Mouse (Mus musculus) urinary bladder, postnatal 4 days (tissue): ENCODE data around the gene Rlim.
A peak's percentile ranks its signal among the peaks of the same experiment; 100 is the strongest.

Experiments
- DNase-seq, 2 experiments: peaks; one replicate each; pipeline ENCODE4 v3.0.0; 2021 to 2022; ENCODE audit warnings: low spot score in 2 of 2

Rlim gene

DNA sequence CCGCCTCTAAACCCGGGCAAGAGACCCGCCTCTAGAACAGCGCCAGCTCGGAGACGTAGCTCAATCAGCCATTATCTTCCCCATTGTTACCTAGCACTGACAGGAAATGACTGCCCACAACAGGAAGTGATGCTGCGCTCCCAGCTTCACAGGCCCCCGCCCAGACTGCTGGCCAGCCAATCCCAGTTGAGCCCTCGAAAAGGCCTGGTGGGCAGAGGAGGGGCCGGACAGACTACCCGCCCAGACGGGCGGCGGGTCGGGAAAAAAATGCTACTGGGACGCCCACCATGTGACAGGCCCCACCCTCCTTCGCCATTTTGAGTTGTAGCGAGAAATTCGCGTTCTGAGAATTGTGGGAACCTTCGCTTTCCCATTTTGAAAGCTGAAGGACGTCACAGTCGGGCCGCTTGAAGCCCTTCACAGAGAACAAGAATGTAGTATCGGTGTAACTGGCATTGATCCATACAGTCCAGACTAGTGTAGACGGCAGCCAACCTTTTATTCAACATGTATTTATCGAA is at the start of gene Rlim:
Gene Rlim, minus strand, starts transcription at position 116 of the 521 bp plus-strand sequence.
- peak; percentile 89 to 90 for DNase-seq

DNA sequence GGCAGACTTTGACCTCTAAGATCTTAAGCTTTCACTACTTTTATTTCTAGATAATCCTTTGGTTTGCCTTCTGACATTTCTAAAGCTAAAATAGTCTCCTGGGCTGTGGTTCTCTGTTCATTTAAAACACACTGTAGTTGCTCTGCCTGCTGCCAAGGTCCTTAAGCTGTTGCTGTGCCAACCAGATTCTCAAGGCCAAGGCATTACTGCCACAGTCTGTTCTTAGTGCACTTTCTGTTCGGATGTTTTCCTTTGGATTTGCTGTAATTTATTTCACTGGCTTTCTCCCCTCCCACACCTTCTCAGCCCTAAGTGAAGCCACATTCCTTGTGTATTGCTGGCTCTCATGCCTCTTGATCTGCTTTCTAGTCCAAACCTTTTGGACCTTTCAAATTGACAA is 36.1 kb upstream of the Rlim start:
- DNase-seq, result no peak

DNA sequence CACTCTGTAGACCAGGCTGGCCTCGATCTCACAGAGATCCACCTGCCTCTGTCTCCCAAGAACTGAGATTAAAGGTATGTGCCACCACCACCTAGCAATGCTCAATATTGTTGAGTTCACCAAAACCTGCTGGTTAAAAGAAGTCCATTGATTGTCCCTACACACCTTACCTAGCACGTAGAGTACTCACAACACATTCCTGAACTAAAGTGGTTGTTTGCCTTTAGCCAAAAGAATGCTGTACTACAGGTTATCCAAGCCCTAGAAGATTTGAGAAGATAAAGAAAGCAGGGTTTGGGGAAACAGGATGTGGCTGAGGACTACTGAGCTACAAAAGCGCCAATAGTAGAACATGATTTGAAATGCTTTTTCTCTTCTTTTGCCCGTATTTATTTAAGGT is 34.0 kb upstream of the Rlim start:
- no peak for DNase-seq

DNA sequence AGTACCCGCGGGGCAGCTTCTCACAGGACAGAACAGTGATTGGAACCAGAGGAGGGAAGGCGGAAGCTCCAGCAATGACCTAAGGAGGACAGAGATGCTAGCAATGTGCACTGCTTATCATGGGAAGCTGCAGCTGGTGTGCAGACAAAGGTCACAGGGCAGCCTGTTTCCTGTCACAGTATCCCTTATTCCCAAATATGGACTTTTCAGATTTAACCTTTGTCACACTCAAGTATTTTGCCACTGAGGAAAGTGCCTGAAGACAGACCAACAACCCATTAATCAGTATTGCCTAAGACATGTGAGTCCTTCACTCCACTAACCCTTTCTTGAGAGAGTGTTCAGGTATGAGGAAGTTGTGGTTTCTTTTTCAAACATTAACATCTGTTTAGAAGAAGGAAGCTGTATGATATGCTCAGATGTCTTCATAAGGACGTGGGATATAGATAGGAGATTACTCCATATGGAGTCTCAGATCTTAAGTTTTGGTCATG is 32.3 kb upstream of the Rlim start:
- no peak for DNase-seq

DNA sequence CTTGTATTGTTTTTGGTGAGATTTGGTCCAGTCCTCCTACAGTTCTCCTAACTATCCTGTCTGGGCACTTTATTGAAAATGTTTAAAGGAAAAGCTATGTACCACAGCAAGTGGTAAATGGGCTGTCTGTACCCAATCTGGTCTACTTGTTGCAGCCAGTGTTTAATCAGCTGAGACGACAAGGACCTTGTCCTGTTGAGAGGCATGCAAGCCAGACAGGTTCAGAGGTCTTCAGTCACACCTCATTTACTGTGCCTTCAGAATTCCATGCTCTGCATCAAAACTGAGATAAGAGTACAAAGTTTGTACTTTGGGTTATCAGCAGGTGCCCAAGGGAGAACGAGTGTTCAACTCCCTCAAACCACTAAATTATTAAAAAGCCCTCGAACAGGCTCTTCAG is 13.7 kb upstream of the Rlim start:
- DNase-seq, result no peak

DNA sequence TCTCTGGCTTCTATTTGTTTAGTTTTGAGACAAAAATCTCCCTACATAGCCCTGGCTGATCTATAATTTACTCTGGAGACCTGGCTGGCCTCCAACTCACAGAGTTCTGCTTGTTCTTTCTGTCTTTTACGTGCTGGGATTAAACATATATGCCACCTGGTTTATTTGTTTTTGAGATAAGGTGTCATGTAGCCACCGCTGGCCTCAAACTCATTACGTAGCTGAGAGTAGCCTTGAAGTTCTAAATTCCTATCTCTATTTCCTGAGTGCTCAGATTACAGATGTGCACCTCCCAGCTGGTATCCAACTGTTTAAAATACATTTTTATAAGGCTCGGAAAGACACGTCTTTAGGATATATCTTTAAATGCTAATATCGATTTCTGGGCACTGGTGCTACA is 12.8 kb upstream of the Rlim start:
- DNase-seq, result no peak

DNA sequence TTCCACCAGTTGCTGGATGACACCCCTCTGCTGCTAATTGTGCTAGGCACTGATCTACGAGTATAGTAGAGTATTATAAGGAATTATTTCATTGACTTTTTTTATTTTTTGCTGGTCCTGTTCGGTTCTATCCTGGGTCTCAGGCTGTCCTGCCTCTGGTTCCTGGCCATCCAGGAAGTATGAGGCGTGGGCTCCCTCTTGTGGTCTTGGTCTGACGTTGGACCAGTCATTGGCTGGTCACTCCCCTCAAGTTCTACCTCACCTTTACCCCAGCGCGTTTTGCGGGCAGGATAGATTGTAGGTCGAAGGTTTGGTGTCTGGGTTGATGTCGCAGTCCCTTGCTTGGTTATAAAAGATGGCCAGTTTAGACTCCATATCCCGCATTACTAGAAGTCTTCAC is 10.6 kb upstream of the Rlim start:
- no peak for DNase-seq

DNA sequence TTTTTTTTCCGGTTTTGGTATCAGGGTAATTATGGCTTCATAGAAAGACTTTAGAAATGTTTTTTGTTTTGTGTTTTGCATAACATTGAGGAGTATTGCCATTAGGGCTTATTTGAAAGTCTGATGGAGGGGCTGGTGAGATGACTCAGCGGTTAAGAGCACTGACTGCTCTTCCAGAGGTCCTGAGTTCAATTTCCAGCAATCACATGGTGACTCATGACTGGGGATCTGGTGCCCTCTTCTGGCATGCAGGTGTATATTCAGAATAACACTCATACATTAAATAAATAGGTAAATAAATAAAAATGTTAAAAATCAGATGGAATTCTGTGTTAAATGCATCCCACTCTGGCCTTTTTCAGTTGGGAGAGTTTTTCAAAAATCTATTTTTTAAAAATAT is 9.3 kb upstream of the Rlim start:
- DNase-seq, result no peak

DNA sequence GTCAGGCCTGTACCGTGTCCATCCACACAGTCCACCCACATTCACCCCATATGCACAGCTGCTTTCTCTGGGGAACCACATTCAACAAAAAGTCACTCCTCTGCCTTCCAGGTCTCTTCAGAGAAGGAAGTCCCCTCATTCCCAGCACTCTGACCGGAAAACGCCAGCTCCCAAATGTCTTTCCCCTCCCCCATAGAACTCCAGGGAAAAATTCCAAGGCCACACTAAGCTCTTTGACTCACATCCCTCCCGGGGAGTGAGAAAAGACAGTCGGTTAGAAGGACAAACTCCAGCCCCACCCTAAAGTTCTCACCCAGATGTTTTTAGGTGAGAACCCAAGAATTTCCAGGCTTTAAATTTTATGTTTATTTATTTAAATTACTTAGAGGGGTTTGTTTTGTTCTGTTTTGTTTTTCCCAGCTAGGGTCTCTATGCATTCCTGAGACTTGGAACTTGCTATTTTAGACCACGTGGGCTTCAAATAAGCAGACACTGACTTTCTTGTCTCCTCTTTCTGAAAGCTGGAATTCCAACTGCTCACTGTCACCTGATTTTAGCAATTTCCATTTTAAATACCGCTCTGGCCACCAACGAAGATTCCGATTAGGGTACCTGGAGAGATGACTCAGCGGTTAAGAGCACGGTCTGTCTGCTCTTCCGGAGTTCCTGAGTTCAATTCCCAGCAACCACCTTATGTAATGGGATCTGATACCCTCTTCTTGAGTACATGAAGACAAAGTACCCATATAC is 6.3 kb upstream of the Rlim start:
- no peak for DNase-seq

DNA sequence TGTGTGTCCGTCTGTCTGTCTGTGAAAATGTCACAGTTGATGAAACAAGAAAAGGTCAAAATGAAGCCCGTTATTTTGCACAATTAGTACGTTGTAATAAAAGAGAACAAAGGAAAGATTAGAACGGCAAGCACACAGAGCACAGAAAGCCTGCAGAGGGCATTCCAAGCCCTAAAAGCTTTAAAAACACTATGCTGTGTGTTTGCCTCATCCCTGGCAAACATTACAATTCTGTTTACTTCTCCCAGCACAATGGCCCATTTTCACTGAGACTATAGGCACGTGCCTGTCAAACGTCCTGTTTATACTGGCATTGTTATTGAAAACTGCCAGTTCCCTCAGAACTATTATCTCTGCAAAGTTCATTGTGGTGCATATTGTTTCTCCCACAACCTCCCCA is 5.1 kb upstream of the Rlim start:
- no peak for DNase-seq

DNA sequence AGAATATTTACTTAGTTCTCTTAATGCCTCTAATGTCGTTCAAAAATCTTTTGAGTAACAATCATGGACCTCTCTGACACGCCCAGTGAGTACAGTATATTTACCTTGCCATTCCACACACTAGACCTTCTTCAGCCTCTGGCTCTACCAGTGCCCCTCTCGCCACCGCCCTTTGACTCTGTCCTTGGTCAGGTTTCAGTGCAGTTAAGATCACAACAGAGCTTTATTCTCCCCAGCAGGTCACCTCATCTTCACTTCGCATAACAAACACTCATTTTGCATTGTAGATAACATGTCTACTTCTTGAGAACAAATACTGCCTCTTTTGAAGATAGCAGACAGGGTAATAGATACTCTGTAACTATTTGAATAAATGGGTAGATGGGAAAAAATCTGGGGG is 3.9 kb upstream of the Rlim start:
- DNase-seq, result no peak

DNA sequence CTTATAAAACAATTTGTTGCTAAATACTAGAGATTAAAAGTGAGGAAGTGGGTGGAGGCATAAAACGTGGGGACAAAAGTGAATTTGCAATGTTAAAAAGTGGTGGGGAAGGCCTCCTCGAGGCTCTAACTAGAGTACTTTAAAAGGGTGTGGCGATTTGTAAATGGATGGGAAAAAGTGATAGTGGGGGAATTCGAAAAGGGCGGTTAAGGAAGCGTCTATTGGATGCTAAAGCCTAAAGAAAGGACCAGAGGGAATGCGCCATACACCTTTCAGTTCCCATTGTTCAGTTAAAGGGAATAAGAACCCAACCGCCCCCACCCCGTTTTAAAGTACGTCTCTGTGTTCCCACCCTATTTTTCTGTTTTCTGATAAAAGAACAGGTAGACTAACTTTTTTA is 722 bp upstream of the Rlim start:
- no peak for DNase-seq

DNA sequence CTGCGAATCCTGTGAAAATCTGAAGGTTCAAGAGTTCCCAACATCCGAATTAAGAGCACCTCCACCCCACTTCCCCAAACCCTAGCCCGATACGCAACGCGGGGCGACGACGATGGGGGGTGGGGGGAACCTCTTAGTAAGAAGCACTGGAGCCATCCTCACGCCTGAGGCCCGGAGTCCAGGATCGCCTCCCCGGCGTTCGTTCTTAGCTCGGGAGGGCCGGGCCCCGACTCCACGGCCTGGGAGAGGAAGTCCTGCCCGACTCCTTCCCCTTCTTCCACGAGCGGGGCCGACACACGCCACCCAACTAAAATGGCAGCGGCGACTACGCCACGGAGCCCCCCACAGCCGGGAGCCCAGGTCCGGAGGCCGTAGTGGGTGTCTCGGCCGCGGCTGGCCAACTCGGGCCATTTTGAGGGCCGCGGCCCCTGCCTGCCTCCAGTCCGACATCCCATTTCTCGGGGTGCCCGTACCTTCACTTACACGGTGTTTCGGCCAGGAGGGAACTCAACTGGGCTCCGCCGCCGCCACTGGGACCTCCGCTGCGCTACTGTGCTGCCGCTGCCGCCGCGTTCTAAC is 405 bp downstream of the Rlim start:
- peak in 1 of 2 experiments; percentile 21 for DNase-seq

DNA sequence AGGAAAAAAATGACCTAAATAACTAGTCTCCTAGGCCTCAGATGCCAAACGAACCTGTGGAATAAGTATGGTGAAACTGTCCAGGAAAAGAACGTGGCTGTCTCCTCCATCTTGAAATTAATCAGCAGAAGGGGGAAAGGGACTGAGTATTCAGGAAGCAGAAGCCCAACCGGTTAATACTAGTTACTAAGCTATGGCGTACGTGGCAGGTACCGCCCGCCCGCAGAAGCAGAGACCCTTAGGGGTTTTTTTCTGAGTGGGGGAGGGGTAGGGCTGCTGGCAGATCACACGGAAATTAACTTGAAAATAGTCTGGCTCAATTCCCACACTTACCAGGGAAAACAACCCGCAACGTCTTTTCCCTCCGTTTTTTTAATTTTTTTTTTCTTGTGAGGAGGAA is 1.0 kb downstream of the Rlim start:
- DNase-seq, result no peak

DNA sequence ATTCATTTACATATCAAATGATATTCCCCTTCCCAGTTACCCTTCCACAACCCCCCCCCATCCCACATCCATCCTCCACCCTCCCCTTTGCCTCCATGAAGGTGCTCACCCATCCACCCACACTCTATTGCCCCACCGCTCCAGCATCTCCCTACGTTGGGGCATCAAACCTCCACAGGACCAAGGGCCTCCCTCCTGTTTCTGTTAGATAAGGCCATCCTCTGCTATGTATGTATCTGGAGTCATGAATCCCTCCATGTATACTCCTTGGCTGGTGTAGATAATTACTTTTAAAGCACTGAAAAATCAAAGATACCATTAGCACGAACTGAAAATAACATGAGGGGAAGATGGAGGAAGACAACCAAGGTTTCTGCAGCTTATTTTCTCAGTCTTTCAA is 41.4 kb downstream of the Rlim start:
- DNase-seq, result no peak

DNA sequence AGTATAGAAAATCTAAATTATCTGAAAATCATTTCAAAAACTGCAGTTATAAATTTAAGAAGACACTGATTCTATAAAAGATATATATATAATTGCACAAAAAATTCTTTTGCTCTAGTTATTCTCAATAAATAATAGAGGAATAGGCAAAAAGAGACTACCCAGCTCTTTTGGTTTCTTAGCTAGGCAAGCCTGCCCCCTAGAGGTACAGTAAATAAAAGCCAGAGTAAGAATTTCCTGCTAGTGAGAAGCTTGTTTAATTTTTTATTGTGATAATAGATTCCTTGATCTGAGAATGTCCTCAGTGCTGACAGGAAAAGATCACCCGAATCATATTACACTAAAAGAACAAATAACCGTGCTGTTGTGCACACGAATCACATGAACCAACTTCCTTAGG is 43.8 kb downstream of the Rlim start:
- no peak for DNase-seq

DNA sequence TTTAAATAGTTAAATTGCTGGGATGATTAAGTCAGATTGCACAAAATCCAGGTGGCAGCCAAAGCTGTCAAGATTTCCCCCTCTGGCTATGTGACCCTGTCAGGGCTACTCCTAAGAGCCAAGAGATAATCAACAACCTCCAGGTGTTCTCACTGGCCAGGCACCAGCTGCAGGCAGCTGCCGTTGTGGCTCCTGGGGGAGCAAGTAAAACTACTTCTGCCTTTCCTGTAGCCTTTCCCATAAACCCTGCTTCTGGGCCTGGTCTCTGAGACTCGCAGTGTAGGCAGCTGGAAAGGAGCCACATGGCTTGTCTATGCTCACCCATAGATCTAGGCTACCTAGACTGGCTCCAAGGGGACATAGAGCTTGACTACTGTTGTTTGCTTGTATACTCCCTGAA is 58.6 kb downstream of the Rlim start:
- no peak for DNase-seq

DNA sequence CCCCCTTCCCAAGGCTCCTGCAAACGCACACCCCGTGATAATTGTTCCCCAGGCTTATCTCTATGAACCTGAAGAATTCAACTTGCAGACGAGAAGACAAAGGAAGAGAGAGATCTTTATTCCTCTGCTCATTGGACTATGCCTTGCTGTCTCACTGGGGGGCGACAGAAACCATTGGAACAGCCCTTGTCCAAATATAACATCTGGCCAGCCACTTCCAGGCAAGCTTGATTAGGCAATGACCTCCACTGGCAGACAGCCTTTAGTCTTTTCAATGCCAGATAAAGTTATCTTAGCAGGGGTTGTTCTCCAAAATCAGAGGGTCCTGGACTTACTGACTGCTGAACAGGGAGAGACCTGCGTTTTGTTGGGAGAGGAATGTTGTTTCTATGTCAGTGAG is 62.1 kb downstream of the Rlim start:
- DNase-seq, result peak in 1 of 2 experiments; percentile 21

DNA sequence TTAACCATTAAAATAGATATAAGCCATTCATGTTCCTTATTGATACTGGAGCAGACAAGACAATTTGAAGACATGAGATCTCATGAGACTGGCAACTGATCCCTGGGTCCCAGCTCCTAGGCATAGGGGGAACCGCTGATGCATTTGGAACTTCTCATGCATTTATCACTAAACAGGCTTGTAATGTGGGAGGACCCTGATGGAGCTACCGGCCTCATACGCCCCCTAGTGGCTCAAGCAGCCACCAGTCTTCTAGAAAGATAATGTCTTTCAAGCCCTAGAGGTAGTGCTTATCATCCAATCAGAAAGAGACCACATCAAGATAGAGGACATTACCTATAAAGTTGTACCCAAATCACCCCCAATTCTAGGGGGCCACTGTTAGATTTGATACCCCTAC is 66.3 kb downstream of the Rlim start:
- no peak for DNase-seq
